Mouse (Mus musculus): ENCODE data around the gene Ankrd13c.

- TF ChIP-seq CTCF (IDR thresholded peaks at IDR 0.05; ENCODE audit: extremely low read depth, insufficient read depth, low read length) (no peak), POLR2A (IDR thresholded peaks at IDR 0.05; ENCODE audit: extremely low read depth, insufficient read depth, low read length) (peak; percentile 75)
Measured at GRCm38 (mm10) chr3:158036329-158036988, 89.4 kb downstream of the Ankrd13c start, which contains the start of the genes Srsf11 and Lrrc40.
